Mouse (Mus musculus) MEL (cell line): Measurements from ENCODE around the gene 4930578G10Rik. TPM values are rescaled to one million over a fixed set of nuclear protein-coding genes. Genes with fewer than 3 reads are reported as not detected.
A peak's percentile ranks its signal among the peaks of the same experiment; 100 is the strongest.

Experiments
- DNase-seq: peaks from one replicate; pipeline ENCODE4 v3.0.0; 2011; ENCODE audit warnings: low read depth, low spot score
- H3K27ac ChIP-seq: 2 replicates; pipeline ENCODE4 v1.5.1; 2012; ENCODE audit warnings: low read depth, mild to moderate bottlenecking, control low read depth, low read length, moderate library complexity; ENCODE audit not compliant: control insufficient read depth
- H3K27me3 ChIP-seq, 2 experiments: fragments of 150-350 bp in 1 of 2; sonication (generic) in 1 of 2; 2 replicates each; pipeline ENCODE4 v1.6.1; 2012; ENCODE audit warnings: low read length in 2 of 2, mild to moderate bottlenecking in 2 of 2, improper control_type of control experiment in 1 of 2, moderate library complexity in 1 of 2; ENCODE audit not compliant: insufficient read depth in 2 of 2, control insufficient read depth in 1 of 2
- H3K36me3 ChIP-seq, 2 experiments: 2 replicates each; pipeline ENCODE4 v1.6.1; 2012 to 2014; ENCODE audit warnings: low read length in 2 of 2, improper control_type of control experiment in 1 of 2, inconsistent platforms in 1 of 2, mild to moderate bottlenecking in 1 of 2; ENCODE audit not compliant: insufficient read depth in 2 of 2, control insufficient read depth in 1 of 2
- H3K4me1 ChIP-seq, 2 experiments: fragments of 150-350 bp in 1 of 2; sonication (generic) in 1 of 2; 2 replicates each; pipeline ENCODE4 v1.6.1; 2012; ENCODE audit warnings: low read length in 2 of 2, improper control_type of control experiment in 1 of 2, mild to moderate bottlenecking in 1 of 2; ENCODE audit not compliant: insufficient read depth in 2 of 2, control insufficient read depth in 1 of 2
- H3K4me3 ChIP-seq, 2 experiments: fragments of 150-350 bp in 1 of 2; sonication (generic) in 1 of 2; 2 replicates each; pipeline ENCODE4 v1.5.1; 2012; ENCODE audit warnings: low read depth in 2 of 2, low read length in 2 of 2, mild to moderate bottlenecking in 2 of 2, moderate library complexity in 2 of 2, control low read depth in 1 of 2, improper control_type of control experiment in 1 of 2; ENCODE audit not compliant: control insufficient read depth in 1 of 2, insufficient read depth in 1 of 2
- H3K79me2 ChIP-seq: 2 replicates; pipeline ENCODE4 v1.6.1; 2012; ENCODE audit warnings: mild to moderate bottlenecking, low read length, moderate library complexity; ENCODE audit not compliant: control insufficient read depth, poor library complexity, insufficient read depth
- H3K9ac ChIP-seq: 2 replicates; pipeline ENCODE4 v1.6.1; 2012; ENCODE audit warnings: low read depth, mild to moderate bottlenecking, control low read depth, low read length, moderate library complexity; ENCODE audit not compliant: control insufficient read depth, poor library complexity, severe bottlenecking
- H3K9me3 ChIP-seq: fragments of 150-350 bp; sonication (generic); replicated peaks from 2 replicates; pipeline ENCODE4 v1.6.1; 2012; ENCODE audit warnings: mild to moderate bottlenecking, low read length, improper control_type of control experiment, moderate library complexity; ENCODE audit not compliant: insufficient read depth
- CTCF ChIP-seq, 3 experiments: IDR thresholded peaks in 2 of 3; conservative IDR thresholded peaks in 1 of 3; 2 replicates each; pipeline ENCODE4 v1.5.1; 2011 to 2012; ENCODE audit warnings: low read length in 3 of 3, low read depth in 2 of 3, mild to moderate bottlenecking in 2 of 3, improper control_type of control experiment in 1 of 3, inconsistent platforms in 1 of 3, mixed read lengths in 1 of 3, moderate library complexity in 1 of 3; ENCODE audit not compliant: control insufficient read depth in 1 of 3, insufficient read depth in 1 of 3, poor library complexity in 1 of 3, severe bottlenecking in 1 of 3
- EP300 ChIP-seq, 2 experiments: IDR thresholded peaks; 2 replicates each; pipeline ENCODE4 v1.6.1; 2011; ENCODE audit warnings: improper control_type of control experiment in 2 of 2, low read length in 2 of 2, low read depth in 1 of 2, mild to moderate bottlenecking in 1 of 2
- GABPA ChIP-seq: IDR thresholded peaks from 2 replicates; pipeline ENCODE4 v1.6.1; 2012; ENCODE audit warnings: low read depth, mild to moderate bottlenecking, inconsistent platforms, low read length, improper control_type of control experiment, moderate library complexity
- HCFC1 ChIP-seq: IDR thresholded peaks from 2 replicates; pipeline ENCODE4 v1.6.1; 2012; ENCODE audit warnings: low read depth, mild to moderate bottlenecking, inconsistent platforms, low read length, improper control_type of control experiment, moderate library complexity
- JUND ChIP-seq: IDR thresholded peaks from 2 replicates; pipeline ENCODE4 v1.6.1; 2011; ENCODE audit warnings: low read depth, mild to moderate bottlenecking, improper control_type of control experiment, low read length
- MAFK ChIP-seq: IDR thresholded peaks from 2 replicates; pipeline ENCODE4 v1.6.1; 2011; ENCODE audit warnings: low read depth, mild to moderate bottlenecking, low read length, improper control_type of control experiment, borderline replicate concordance
- MAX ChIP-seq: IDR thresholded peaks from 2 replicates; pipeline ENCODE4 v1.6.1; 2011; ENCODE audit warnings: low read length, improper control_type of control experiment
- MAZ ChIP-seq: IDR thresholded peaks from 2 replicates; pipeline ENCODE4 v1.6.1; 2012; ENCODE audit warnings: low read depth, mild to moderate bottlenecking, inconsistent platforms, low read length, improper control_type of control experiment
- NELFE ChIP-seq: IDR thresholded peaks from 2 replicates; pipeline ENCODE4 v1.6.1; 2011; ENCODE audit warnings: low read depth, low read length, improper control_type of control experiment
- POLR2AphosphoS5 ChIP-seq: IDR thresholded peaks from 2 replicates; pipeline ENCODE4 v1.6.1; 2012; ENCODE audit warnings: low read depth, borderline replicate concordance, mild to moderate bottlenecking, inconsistent platforms, low read length, moderate library complexity, mixed read lengths
- RAD21 ChIP-seq: IDR thresholded peaks from 2 replicates; pipeline ENCODE4 v1.6.1; 2011; ENCODE audit warnings: mild to moderate bottlenecking, low read depth, low read length, improper control_type of control experiment
- SIN3A ChIP-seq: IDR thresholded peaks from 2 replicates; pipeline ENCODE4 v1.6.1; 2012; ENCODE audit warnings: low read length, improper control_type of control experiment, inconsistent platforms
- SMC3 ChIP-seq: IDR thresholded peaks from 2 replicates; pipeline ENCODE4 v1.6.1; 2011; ENCODE audit warnings: low read depth, low read length, improper control_type of control experiment
- TCF12 ChIP-seq: IDR thresholded peaks from 2 replicates; pipeline ENCODE4 v1.6.1; 2014; ENCODE audit warnings: low read depth, mild to moderate bottlenecking, inconsistent platforms, low read length, improper control_type of control experiment, moderate library complexity
- ZC3H11A ChIP-seq: IDR thresholded peaks from 2 replicates; pipeline ENCODE4 v1.6.1; 2012; ENCODE audit warnings: low read depth, mild to moderate bottlenecking, inconsistent platforms, low read length, improper control_type of control experiment
- ZKSCAN1 ChIP-seq: IDR thresholded peaks from 2 replicates; pipeline ENCODE4 v1.6.1; 2012; ENCODE audit warnings: low read depth, mild to moderate bottlenecking, inconsistent platforms, low read length, improper control_type of control experiment, moderate library complexity
- polyA plus RNA-seq, 2 experiments: library from polyadenylated mRNA; stranded (reverse) in 1 of 2; unstranded in 1 of 2; fragments of >175 nt in 1 of 2; fragments of >200 nt in 1 of 2; gene quantifications; 2 replicates each; pipeline versions ENCODE4 v1.2.1 to v1.2.4; 2012; ENCODE audit warnings: low replicate concordance in 2 of 2, low read depth in 1 of 2; ENCODE audit not compliant: insufficient read length in 2 of 2, insufficient read depth in 1 of 2, missing spikeins in 1 of 2
- total RNA-seq: library from RNA; depleted of rRNA; stranded (reverse); fragments of 300-350 nt; gene quantifications from 2 replicates; pipeline ENCODE4 v1.2.3, GENCODE M21; 2012

The 4930578G10Rik gene
- total and polyA plus RNA-seq, 3 experiments = not detected

DNA sequence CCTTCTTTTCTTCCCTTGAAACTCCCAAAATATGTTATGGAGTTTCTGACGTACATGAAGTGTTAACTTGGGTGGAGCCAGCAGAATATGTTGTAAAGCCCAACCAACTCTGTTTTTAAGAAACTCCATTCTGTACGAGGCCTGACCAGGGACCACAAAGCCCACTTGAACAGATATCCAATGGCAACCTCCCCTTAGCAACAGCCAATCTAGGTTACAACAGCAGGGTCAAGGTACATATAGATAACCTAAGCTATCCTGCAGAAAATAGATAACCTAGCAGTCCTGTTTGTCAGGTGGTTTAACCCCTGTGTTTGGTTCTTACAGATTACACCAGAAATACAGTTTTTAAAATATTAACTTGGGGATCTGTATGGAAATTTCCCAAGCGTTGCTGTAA is 132.0 kb downstream of the 4930578G10Rik start:
- no peak overlapping the region for H3K4me3 ChIP-seq
- peak; percentile 23 for DNase-seq
- 0 out of 4 replicates have a peak, but pooled peaks cover 0 to 5% of the 10 kb centered on the region in 2 experiments for H3K36me3 ChIP-seq
- peak; percentile 69; the same call in 1 of the 2 replicates for TF ChIP-seq TCF12
- TF ChIP-seq EP300 (IDR thresholded peaks at IDR 0.05; ENCODE audit: low read depth in 1 of 2, low read length in 2 of 2) = peak in 1 of 2 experiments; percentile 65; a peak in 2 of 4 replicates
- TF ChIP-seq MAZ = no peak
- H3K4me1 ChIP-seq = peaks cover 2 to 4% of the 10 kb centered on the region in 2 experiments; a peak in 2 of 4 replicates
- no peak overlapping the region for H3K9ac ChIP-seq
- H3K27ac ChIP-seq = no peak overlapping the region
- no peaks in the 10 kb centered on the region for H3K9me3 ChIP-seq
- no peaks in the 10 kb centered on the region for H3K79me2 ChIP-seq
- no peaks in the 10 kb centered on the region for H3K27me3 ChIP-seq

DNA sequence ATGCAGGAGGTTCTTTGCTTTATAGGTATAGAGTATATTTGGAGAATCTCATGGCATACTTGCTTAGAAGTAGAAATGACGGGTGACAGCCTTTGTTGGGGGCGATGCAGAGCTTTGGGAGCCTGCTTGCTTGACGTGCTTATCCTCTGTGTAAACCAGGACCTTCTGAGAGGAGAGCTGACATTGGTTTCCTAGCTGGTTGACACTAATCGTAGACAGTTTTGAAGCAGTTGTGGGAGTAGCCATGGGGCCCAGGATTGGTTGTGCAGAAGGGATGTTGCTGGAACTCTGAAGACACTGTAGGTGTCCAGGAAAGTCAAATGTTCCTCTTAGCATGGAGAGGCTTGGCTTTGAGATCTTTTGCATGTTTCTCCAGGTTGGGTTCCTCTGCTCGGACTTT is 132.8 kb downstream of the 4930578G10Rik start:
- H3K27ac ChIP-seq = no peak overlapping the region
- H3K9me3 ChIP-seq = no peaks in the 10 kb centered on the region
- H3K36me3 ChIP-seq = 0 out of 4 replicates have a peak, but pooled peaks cover 0 to 5% of the 10 kb centered on the region in 2 experiments
- H3K79me2 ChIP-seq = no peaks in the 10 kb centered on the region
- H3K4me3 ChIP-seq = no peak overlapping the region
- H3K9ac ChIP-seq = no peak overlapping the region
- peaks cover 2 to 4% of the 10 kb centered on the region in 2 experiments; a peak in 2 of 4 replicates for H3K4me1 ChIP-seq
- no peaks in the 10 kb centered on the region for H3K27me3 ChIP-seq
- peak; percentile 3 for DNase-seq
- no peak for TF ChIP-seq HCFC1
- no peak for TF ChIP-seq POLR2AphosphoS5
- no peak for TF ChIP-seq MAX
- no peak for TF ChIP-seq ZKSCAN1
- no peak for TF ChIP-seq TCF12
- TF ChIP-seq ZC3H11A = no peak
- no peak for TF ChIP-seq SIN3A
- TF ChIP-seq MAFK = no peak
- no peak for TF ChIP-seq RAD21
- no peak for TF ChIP-seq GABPA
- no peak for TF ChIP-seq NELFE
- TF ChIP-seq JUND = no peak
- no peak for TF ChIP-seq MAZ

DNA sequence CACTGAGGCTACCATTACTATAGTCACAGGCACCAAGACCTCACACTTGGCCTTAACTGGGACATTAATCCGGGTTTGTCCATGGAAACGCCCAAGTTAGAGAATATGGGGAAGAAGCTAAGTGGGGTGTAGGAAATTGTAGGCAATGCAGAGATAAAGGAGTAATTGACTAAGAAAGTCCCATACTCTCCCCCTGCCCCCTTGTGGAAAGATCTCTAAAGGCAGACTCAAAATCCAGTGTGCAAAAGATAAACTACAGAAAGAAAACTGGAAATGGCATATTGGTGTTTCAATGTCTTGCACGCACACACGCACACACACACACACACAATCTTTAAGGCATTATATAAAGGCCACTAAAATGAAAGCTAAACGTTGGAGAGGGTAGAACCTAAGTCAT is 135.4 kb downstream of the 4930578G10Rik start:
- Histone ChIP-seq H3K27ac (no peak overlapping the region), H3K4me3 (no peak overlapping the region), H3K9me3 (no peaks in the 10 kb centered on the region), H3K79me2 (no peaks in the 10 kb centered on the region), H3K4me1 (peaks cover 2 to 4% of the 10 kb centered on the region in 2 experiments; a peak in 2 of 4 replicates), H3K36me3 (0 out of 4 replicates have a peak, but pooled peaks cover 0 to 5% of the 10 kb centered on the region in 2 experiments), H3K27me3 (no peaks in the 10 kb centered on the region), H3K9ac (no peak overlapping the region)
- TF ChIP-seq JUND (no peak), ZC3H11A (peak; percentile 63), RAD21 (peak; percentile 56), SMC3 (peak; percentile 82), CTCF (IDR thresholded peaks at IDR 0.05 in 2 of 3, conservative IDR thresholded peaks at IDR 0.05 in 1 of 3; ENCODE audit: control insufficient read depth in 1 of 3, insufficient read depth in 1 of 3, low read depth in 2 of 3, low read length in 3 of 3, poor library complexity in 1 of 3, severe bottlenecking in 1 of 3) (peak in 1 of 3 experiments; percentile 65; a peak in 2 of 6 replicates), MAZ (no peak)
- DNase-seq = peak; percentile 48
